Mouse (Mus musculus): ENCODE measurements around the gene Set. TPM values are rescaled to one million over a fixed set of nuclear protein-coding genes. Genes with fewer than 3 reads are reported as not detected.

Gene Set
- polyA plus RNA-seq, 1 experiment from 2014 or later: 679 TPM

DNA sequence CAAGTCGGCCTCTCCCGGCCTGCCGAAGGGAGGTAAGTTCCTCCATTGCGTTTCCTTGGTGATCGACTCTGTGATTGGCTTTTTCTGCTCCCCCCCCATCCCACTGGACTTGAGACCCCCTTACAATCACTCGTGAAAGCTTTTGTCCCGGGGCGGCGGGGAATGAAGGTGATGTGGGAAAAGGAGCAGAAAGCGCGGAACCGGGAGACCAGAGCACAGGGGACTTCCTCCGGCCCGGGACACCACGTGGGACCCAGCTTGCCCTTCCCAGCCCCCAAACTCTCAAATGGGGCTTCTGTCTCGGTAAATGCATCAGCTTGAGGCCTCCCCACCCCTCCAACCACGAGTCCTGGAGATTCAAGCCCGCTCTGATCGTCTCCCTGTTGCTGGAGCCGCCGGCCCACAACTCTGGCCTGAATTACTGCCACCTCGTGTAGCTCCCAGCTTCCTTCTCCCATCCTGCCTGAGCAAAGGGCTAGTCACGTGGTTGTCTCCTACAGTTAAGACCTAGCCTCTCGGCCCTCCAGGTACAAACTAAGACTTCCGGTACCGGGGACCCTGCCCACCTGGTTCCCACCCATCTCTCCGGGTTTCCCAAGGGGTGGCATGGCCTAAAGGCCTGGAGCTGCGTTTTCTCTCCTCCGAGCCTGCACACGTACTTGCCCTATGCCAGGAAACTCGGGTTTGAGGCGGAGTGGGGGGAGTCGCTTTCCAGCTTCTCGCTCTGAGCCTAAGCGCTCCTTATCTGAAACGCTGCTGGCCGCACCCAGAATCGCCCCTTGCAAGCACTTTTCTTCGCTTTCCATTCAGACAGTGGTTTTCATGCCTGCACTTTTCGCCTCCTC lies 5.3 kb downstream of the Set start:
- Histone ChIP-seq H3K4me1 (peaks cover 34% of the 10 kb centered on the region), H3K4me2 (replicated peaks) (peak overlapping the region; percentile 62), H3K9me3 (no peaks in the 10 kb centered on the region), H3K36me3 (no peaks in the 10 kb centered on the region), H3K9ac (peak overlapping the region; percentile 70), H3K27me3 (no peaks in the 10 kb centered on the region), H3K4me3 (peak overlapping the region; percentile 58), H3K27ac (peak overlapping the region; percentile 93)
- no peak for ATAC-seq (ENCODE audit: insufficient number of reproducible peaks, insufficient read depth, low FRiP score, low TSS enrichment)
- WGBS: under 1% methylated on average over 40 of the region's 40 CpGs

DNA sequence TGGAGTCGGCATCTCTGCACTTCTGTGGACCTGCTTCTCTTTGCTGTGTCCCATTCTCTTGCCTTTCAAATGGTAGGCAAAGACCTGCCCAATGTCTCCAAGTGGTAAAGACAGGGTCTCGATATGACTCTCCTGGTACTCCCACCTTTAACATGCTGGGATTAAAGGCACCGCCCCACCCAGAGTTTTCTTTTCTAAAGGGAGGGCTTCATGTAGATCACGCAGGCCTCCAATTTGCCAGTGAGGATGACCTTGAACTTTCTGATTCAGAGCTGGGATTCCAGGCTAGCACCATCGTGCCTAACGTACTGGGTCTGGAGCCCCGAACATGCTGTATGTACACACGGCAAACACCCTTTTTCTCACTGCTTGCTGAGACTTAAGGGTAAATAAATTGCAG lies 6.1 kb downstream of the Set start:
- WGBS: 6% methylated on average over 8 of the region's 8 CpGs
- Histone ChIP-seq H3K4me3 (peak overlapping the region; percentile 58), H3K27me3 (no peaks in the 10 kb centered on the region), H3K4me1 (peaks cover 35% of the 10 kb centered on the region), H3K4me2 (replicated peaks) (peak overlapping the region; percentile 62), H3K27ac (peak overlapping the region; percentile 93), H3K9me3 (no peaks in the 10 kb centered on the region), H3K9ac (peak overlapping the region; percentile 70), H3K36me3 (peaks cover under 1% of the 10 kb centered on the region; the same call in 1 of the 2 replicates)
- no peak for ATAC-seq (ENCODE audit: insufficient number of reproducible peaks, insufficient read depth, low FRiP score, low TSS enrichment)

GRCm38 (mm10) chr2:30063791-30064190 lies 6.6 kb downstream of the Set start:
- Histone ChIP-seq H3K36me3 (peaks cover 6% of the 10 kb centered on the region), H3K27ac (no peak overlapping the region; the same call in 1 of the 2 replicates), H3K4me1 (peaks cover 39% of the 10 kb centered on the region), H3K9ac (peak overlapping the region; percentile 70; the same call in 1 of the 2 replicates), H3K4me2 (replicated peaks) (peak overlapping the region; percentile 62), H3K4me3 (peak overlapping the region; percentile 58), H3K9me3 (no peaks in the 10 kb centered on the region), H3K27me3 (no peaks in the 10 kb centered on the region)
- no peak for ATAC-seq (ENCODE audit: insufficient number of reproducible peaks, insufficient read depth, low FRiP score, low TSS enrichment)
- WGBS: 13% methylated on average over 2 of the region's 3 CpGs

DNA sequence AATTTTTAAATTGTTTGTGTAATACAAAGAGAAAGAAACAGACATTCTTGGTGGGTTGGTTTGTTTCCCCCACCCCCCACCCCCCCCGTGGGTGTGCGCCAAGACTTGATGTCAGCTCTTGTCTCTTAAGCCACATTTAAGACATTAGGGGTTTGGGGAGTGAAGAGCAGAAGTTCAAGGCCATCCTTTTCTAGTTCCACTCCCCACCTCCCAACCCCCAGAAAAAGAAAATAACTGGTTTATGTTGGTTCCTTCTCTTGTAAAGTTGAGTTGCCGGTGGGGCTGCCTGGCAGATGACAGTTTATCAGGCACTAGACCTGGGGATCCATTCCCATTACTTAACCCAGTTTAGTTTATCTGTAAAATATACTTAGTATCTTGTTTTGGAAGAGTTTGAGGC lies 7.1 kb downstream of the Set start:
- no peak overlapping the region for H3K27ac ChIP-seq
- H3K4me3 ChIP-seq: peak overlapping the region; percentile 58; the same call in 1 of the 2 replicates
- H3K9me3 ChIP-seq: no peaks in the 10 kb centered on the region
- peaks cover 39% of the 10 kb centered on the region for H3K4me1 ChIP-seq
- no peak overlapping the region for H3K9ac ChIP-seq
- H3K4me2 ChIP-seq (replicated peaks): peak overlapping the region; percentile 62
- peaks cover 11% of the 10 kb centered on the region for H3K36me3 ChIP-seq
- ATAC-seq (ENCODE audit: insufficient number of reproducible peaks, insufficient read depth, low FRiP score, low TSS enrichment): no peak
- 40% methylated on average over 3 of the region's 3 CpGs for WGBS
- H3K27me3 ChIP-seq: no peaks in the 10 kb centered on the region

- H3K4me2 ChIP-seq (replicated peaks): peak overlapping the region; percentile 67
- WGBS: under 1% methylated on average over 72 of the region's 101 CpGs
- ATAC-seq (ENCODE audit: insufficient number of reproducible peaks, insufficient read depth, low FRiP score, low TSS enrichment): peak; percentile 94
Measured at GRCm38 (mm10) chr2:30066046-30066901, 9.1 kb downstream of the Set start.

DNA sequence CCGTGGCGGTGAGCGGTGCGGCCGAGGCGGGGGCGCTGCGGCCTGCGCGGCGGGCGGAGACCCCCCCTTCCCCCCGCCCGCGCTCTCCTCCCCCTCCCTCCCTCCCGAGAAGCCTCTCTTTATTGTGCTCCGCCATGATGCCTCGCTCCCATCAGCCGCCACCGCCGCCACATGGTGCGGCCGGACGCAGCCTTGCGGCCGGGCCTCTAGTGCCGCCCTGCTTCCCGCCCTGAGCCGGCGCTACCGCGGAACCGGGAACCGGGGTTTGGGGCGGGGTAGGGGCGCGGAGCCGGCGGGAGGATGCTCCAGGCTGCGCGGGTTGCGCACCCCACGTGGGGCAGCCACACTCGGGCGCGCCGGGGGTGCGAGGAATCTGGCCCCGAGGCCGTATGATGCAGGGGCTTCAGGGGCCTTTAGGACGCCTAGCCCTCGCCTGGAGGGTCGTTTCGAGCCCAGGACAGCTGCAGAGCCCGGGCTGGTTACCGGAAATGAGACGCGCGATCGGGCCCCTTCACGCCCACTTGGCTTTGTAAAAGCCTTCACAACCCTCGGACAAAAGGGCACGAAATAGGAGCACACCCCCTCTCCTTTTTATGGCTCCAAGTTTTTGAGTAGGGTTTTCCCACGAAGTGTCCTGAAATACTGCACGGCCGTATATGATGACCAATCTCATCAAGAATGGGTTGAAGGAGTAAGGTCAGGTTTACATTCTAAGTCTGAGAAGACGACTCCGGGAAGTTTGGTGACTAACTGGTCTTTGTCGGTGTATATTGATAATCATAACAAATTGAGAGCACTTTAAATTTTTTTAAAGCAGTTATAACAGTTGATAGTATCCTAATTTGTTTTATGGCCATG lies 10.1 kb downstream of the Set start:
- under 1% methylated on average over 48 of the region's 69 CpGs for WGBS
- peak overlapping the region; percentile 100 for H3K27ac ChIP-seq
- peaks cover 23% of the 10 kb centered on the region for H3K36me3 ChIP-seq
- ATAC-seq (ENCODE audit: insufficient number of reproducible peaks, insufficient read depth, low FRiP score, low TSS enrichment): 0 out of 2 replicates have a peak, but pooled peaks have one; percentile 1
- peak overlapping the region; percentile 100 for H3K4me3 ChIP-seq
- peak overlapping the region; percentile 67 for H3K4me2 ChIP-seq (replicated peaks)
- H3K27me3 ChIP-seq: no peaks in the 10 kb centered on the region
- H3K9ac ChIP-seq: peak overlapping the region; percentile 100
- no peaks in the 10 kb centered on the region for H3K9me3 ChIP-seq
- H3K4me1 ChIP-seq: peaks cover 33% of the 10 kb centered on the region

More at GRCm38 (mm10) chr2:30066046-30066901, 9.1 kb downstream of the Set start:
- Histone ChIP-seq H3K4me3 (peak overlapping the region; percentile 100), H3K4me1 (peaks cover 37% of the 10 kb centered on the region), H3K9me3 (no peaks in the 10 kb centered on the region), H3K27ac (peak overlapping the region; percentile 100), H3K9ac (peak overlapping the region; percentile 100), H3K36me3 (peaks cover 23% of the 10 kb centered on the region), H3K27me3 (no peaks in the 10 kb centered on the region)

DNA sequence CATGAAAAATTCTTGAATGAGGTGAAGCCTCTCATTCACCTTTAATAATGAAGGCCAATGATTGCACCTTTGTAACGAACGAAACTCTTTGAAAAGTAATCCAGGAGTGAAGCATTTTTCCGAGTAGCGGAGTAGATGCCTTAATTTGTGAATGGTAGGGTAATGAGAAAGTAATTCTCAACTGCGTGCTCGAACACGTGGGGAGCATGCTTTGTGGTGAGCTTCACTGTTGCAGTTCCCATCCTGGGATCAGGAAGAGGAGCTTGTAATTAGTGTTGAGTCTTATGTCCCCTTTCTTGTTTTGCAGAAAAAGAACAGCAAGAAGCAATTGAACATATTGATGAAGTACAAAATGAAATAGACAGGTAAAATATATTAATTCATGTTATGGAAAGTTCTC lies 10.8 kb downstream of the Set start:
- 25% methylated on average over 7 of the region's 7 CpGs for WGBS
- H3K36me3 ChIP-seq: peaks cover 30% of the 10 kb centered on the region
- no peaks in the 10 kb centered on the region for H3K27me3 ChIP-seq
- no peaks in the 10 kb centered on the region for H3K9me3 ChIP-seq
- peaks cover 32% of the 10 kb centered on the region for H3K4me1 ChIP-seq
- peak overlapping the region; percentile 67 for H3K4me2 ChIP-seq (replicated peaks)
- H3K9ac ChIP-seq: peak overlapping the region; percentile 100
- H3K27ac ChIP-seq: no peak overlapping the region
- no peak for ATAC-seq (ENCODE audit: insufficient number of reproducible peaks, insufficient read depth, low FRiP score, low TSS enrichment)
- peak overlapping the region; percentile 100 for H3K4me3 ChIP-seq

- H3K27me3 ChIP-seq: no peaks in the 10 kb centered on the region
- no peak for ATAC-seq (ENCODE audit: insufficient number of reproducible peaks, insufficient read depth, low FRiP score, low TSS enrichment)
- no peak overlapping the region for H3K4me2 ChIP-seq (replicated peaks)
- H3K36me3 ChIP-seq: peaks cover 41% of the 10 kb centered on the region
- 78% methylated on average over 7 of the region's 7 CpGs for WGBS
- peaks cover 6% of the 10 kb centered on the region for H3K4me1 ChIP-seq
- H3K9me3 ChIP-seq: no peaks in the 10 kb centered on the region
- H3K4me3 ChIP-seq: no peak overlapping the region
- no peak overlapping the region for H3K9ac ChIP-seq
- H3K27ac ChIP-seq: no peak overlapping the region
Measured at GRCm38 (mm10) chr2:30072875-30073274, 15.7 kb downstream of the Set start.

DNA sequence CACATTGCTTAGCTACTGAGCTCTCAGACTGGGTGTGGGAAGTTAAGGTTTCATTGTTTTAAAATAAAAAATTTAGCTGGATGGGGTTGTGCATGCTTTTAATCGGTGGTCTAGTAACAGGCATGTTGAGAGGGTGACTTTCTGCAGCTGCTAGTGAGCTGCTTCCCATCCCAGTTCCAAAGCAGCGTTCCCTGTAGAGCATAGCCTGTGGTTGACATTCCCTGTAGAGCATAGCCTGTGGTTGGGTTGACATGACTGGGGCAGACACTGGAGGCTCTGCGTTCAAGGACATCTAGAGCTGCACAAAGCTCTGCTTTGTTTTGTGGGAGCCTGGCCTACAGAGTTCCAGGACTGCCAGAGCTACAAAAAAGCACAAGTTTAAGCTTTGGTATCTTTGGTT lies 16.1 kb downstream of the Set start:
- peaks cover 40% of the 10 kb centered on the region for H3K36me3 ChIP-seq
- H3K4me2 ChIP-seq (replicated peaks): no peak overlapping the region
- no peaks in the 10 kb centered on the region for H3K9me3 ChIP-seq
- H3K9ac ChIP-seq: no peak overlapping the region
- H3K27me3 ChIP-seq: no peaks in the 10 kb centered on the region
- 74% methylated on average over 3 of the region's 3 CpGs for WGBS
- H3K4me1 ChIP-seq: peaks cover 9% of the 10 kb centered on the region
- ATAC-seq (ENCODE audit: insufficient number of reproducible peaks, insufficient read depth, low FRiP score, low TSS enrichment): no peak
- no peak overlapping the region for H3K4me3 ChIP-seq
- H3K27ac ChIP-seq: no peak overlapping the region

GRCm38 (mm10) chr2:30075625-30076024 lies 18.4 kb downstream of the Set start:
- no peak for ATAC-seq (ENCODE audit: insufficient number of reproducible peaks, insufficient read depth, low FRiP score, low TSS enrichment)
- H3K9ac ChIP-seq: no peak overlapping the region
- whole genome bisulfite sequencing: 79% methylated on average over 3 of the region's 3 CpGs

DNA sequence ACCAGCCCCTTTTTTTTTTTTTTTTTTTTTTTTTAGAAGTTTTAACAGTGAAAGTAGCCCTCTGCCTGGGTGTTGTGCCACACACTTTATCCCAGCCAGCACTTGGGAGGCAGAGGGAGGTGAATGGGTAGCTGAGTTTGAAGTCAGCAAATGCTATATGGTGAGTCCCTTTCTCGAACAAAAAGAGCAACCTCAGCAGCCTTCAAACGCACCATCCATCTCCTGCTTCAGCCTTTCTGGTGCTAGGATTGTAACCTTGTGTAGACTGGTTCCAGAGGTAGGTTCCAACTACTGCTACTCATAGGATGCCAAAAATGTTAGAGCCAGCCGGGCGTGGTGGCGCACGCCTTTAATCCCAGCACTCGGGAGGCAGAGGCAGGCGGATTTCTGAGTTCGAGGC lies 19.3 kb downstream of the Set start:
- 92% methylated on average over 9 of the region's 9 CpGs for WGBS
- no peak overlapping the region for H3K27ac ChIP-seq
- no peaks in the 10 kb centered on the region for H3K9me3 ChIP-seq
- no peak for ATAC-seq (ENCODE audit: insufficient number of reproducible peaks, insufficient read depth, low FRiP score, low TSS enrichment)
- H3K9ac ChIP-seq: no peak overlapping the region
- H3K4me1 ChIP-seq: peaks cover 10% of the 10 kb centered on the region
- peaks cover 18% of the 10 kb centered on the region for H3K36me3 ChIP-seq
- H3K4me3 ChIP-seq: no peak overlapping the region
- no peaks in the 10 kb centered on the region for H3K27me3 ChIP-seq
- no peak overlapping the region for H3K4me2 ChIP-seq (replicated peaks)

More at GRCm38 (mm10) chr2:30075625-30076024, 18.4 kb downstream of the Set start:
- H3K4me1 ChIP-seq: peaks cover 10% of the 10 kb centered on the region
- H3K4me3 ChIP-seq: no peak overlapping the region
- no peaks in the 10 kb centered on the region for H3K9me3 ChIP-seq
- no peak overlapping the region for H3K27ac ChIP-seq
- H3K27me3 ChIP-seq: no peaks in the 10 kb centered on the region
- no peak overlapping the region for H3K4me2 ChIP-seq (replicated peaks)
- peaks cover 19% of the 10 kb centered on the region for H3K36me3 ChIP-seq

Data from embryonic facial prominence, embryonic 12.5 days (tissue).